Mouse (Mus musculus) forebrain, embryonic 10.5 days (tissue): ENCODE results near the gene Sema6d. TPM values are rescaled to one million over a fixed set of nuclear protein-coding genes. Genes with fewer than 3 reads are reported as not detected.
"Not testable (repeated sequence)": the region's sequence is repeated elsewhere in the genome, so short reads cannot be mapped to it uniquely, and the experiment has no call there.

ENCODE experiments used
- DNase-seq: peaks from one replicate; pipeline ENCODE4 v3.0.0-alpha.2; 2017; ENCODE audit warnings: low spot score; ENCODE audit errors: extremely low spot score
- H3K27ac ChIP-seq: fragments of 300-500 bp; sonication (generic); 2 replicates; pipeline ENCODE4 v1.5.1; 2016; ENCODE audit warnings: mild to moderate bottlenecking
- H3K27me3 ChIP-seq: fragments of 300-500 bp; sonication (generic); 2 replicates; pipeline ENCODE4 v1.6.1; 2016; ENCODE audit warnings: mild to moderate bottlenecking; ENCODE audit not compliant: poor library complexity, severe bottlenecking
- H3K36me3 ChIP-seq: fragments of 300-500 bp; sonication (generic); replicated peaks from 2 replicates; pipeline ENCODE4 v1.6.1; 2016; ENCODE audit warnings: mild to moderate bottlenecking, moderate library complexity
- H3K4me1 ChIP-seq: fragments of 300-500 bp; sonication (generic); 2 replicates; pipeline ENCODE4 v1.6.1; 2016
- H3K4me3 ChIP-seq: fragments of 300-500 bp; sonication (generic); 2 replicates; pipeline ENCODE4 v1.5.1; 2016; ENCODE audit warnings: mild to moderate bottlenecking, moderate library complexity
- H3K9me3 ChIP-seq: fragments of 300-500 bp; sonication (generic); 2 replicates; pipeline ENCODE4 v1.6.1; 2016; ENCODE audit warnings: mild to moderate bottlenecking, moderate library complexity
- WGBS: fragments of 180-500 bp; shearing (Covaris S2); methylation state at CpG from one replicate; pipeline ENCODE4 v1.1.7; 2016; 5-methylcytosine and 5-hydroxymethylcytosine counted together
- polyA plus RNA-seq: library from polyadenylated mRNA; unstranded; fragments of >200 nt; fragmentation: Nextera tagmentation; extraction: Ambion mirVana; gene quantifications from 2 replicates; pipeline ENCODE4 v1.2.1, GENCODE M21; 2016

Sema6d gene
- polyA plus RNA-seq, 1 experiment from 2014 or later, result 4.8 TPM

GRCm38 (mm10) chr2:124324107-124324724 is 234.4 kb downstream of the Sema6d start:
- no peak for DNase-seq
- H3K9me3 ChIP-seq, result no peaks in the 10 kb centered on the region
- 87% methylated on average over 6 of the region's 6 CpGs for WGBS

DNA sequence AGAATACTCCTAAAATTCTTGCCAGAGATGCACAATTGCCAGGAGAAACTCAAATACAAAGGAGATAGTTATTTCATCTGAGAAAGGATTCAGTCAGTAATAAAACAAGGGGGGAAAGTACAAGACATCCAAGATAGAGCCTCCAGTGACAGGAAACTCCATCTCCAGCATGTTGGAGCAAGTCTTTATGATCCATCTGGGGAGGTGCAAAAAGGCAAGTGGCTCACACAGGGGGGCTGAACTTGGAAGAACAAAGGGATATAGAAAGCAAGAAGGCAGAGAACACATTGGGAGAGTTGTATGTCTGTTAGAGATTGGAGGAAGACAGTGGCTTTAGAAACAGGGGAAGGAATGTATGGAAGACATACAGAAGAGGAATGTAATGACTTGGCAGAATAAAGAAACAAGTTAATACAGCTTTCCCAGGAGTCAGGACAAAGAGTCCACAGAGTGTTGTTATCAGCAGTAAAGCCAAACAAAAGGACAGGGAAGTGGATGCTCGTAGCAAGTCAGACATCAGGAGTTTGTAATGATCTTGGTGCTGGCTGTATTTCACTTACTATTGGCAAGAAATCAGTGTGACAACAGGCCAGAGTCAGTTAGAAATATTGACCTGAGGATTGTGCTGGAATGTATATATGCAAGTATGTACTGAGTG is 239.8 kb downstream of the Sema6d start:
- H3K4me1 ChIP-seq, result no peaks in the 10 kb centered on the region
- H3K9me3 ChIP-seq, result no peaks in the 10 kb centered on the region
- no peak overlapping the region for H3K27ac ChIP-seq
- no peaks in the 10 kb centered on the region for H3K36me3 ChIP-seq
- no peak overlapping the region for H3K4me3 ChIP-seq
- DNase-seq, result no peak
- 73% methylated on average over 1 of the region's 1 CpGs for WGBS
- H3K27me3 ChIP-seq, result no peaks in the 10 kb centered on the region

More at GRCm38 (mm10) chr2:124324107-124324724, 234.4 kb downstream of the Sema6d start:
- no peak overlapping the region for H3K4me3 ChIP-seq
- no peaks in the 10 kb centered on the region for H3K36me3 ChIP-seq
- no peaks in the 10 kb centered on the region for H3K27me3 ChIP-seq
- H3K4me1 ChIP-seq, result no peaks in the 10 kb centered on the region
- H3K27ac ChIP-seq, result no peak overlapping the region

- DNase-seq, result no peak
- H3K9me3 ChIP-seq, result no peaks in the 10 kb centered on the region
- WGBS, result 88% methylated on average over 5 of the region's 5 CpGs
- H3K4me1 ChIP-seq, result no peaks in the 10 kb centered on the region
- H3K27ac ChIP-seq, result no peak overlapping the region
- no peak overlapping the region for H3K4me3 ChIP-seq
- H3K36me3 ChIP-seq, result no peaks in the 10 kb centered on the region
- no peaks in the 10 kb centered on the region for H3K27me3 ChIP-seq
Measured at GRCm38 (mm10) chr2:124332890-124333289, 243.1 kb downstream of the Sema6d start.

DNA sequence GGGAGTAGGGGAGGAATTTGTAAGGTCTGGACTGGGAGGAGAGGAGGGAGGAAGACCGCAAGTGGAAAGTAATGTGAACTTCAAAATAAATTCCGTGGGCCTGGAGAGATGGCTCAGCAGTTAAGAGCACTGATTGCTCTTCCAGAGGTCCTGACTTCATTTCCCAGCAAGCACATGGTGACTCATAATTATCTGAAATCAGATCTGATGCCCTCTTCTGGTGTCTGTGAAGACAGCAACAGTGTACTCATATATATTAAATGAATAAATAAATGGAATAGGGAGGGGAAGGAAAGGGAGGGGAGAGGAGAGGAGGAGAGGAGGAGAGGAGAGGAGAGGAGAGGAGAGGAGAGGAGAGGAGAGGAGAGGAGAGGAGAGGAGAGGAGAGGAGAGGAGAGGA is 244.9 kb downstream of the Sema6d start:
- H3K27me3 ChIP-seq, H3K27ac ChIP-seq, H3K9me3 ChIP-seq, H3K4me3 ChIP-seq, H3K36me3 ChIP-seq, H3K4me1 ChIP-seq, DNase-seq: not testable (repeated sequence)
- 97% methylated on average over 2 of the region's 2 CpGs for WGBS

GRCm38 (mm10) chr2:124338296-124338695 is 248.5 kb downstream of the Sema6d start:
- H3K4me3 ChIP-seq, result no peak overlapping the region
- DNase-seq, result no peak
- no peaks in the 10 kb centered on the region for H3K36me3 ChIP-seq
- no peak overlapping the region for H3K27ac ChIP-seq
- WGBS, result 88% methylated on average over 6 of the region's 6 CpGs
- H3K27me3 ChIP-seq, result no peaks in the 10 kb centered on the region
- no peaks in the 10 kb centered on the region for H3K4me1 ChIP-seq
- H3K9me3 ChIP-seq, result no peaks in the 10 kb centered on the region

DNA sequence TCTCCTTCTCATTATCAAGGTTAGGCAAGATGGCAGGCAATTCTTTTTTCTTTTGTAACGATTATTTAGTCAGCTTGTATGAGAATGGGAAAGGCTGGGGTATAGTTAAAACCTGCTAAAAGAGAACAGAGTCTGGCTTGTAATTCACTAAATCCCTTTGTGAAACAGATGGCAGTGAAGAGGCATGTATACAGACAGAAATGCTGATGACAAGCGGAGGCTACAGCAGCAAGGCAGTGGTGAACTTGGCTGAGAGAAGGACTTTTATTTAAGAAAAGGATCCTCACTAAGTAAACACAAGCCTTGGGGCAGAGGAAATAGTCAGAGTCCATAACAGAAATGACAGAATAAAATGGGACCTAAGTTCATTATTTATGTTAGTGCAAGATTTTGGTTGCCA is 264.4 kb downstream of the Sema6d start:
- H3K9me3 ChIP-seq, result no peaks in the 10 kb centered on the region; the same call in 1 of the 2 replicates
- H3K27me3 ChIP-seq, result no peaks in the 10 kb centered on the region
- no peaks in the 10 kb centered on the region for H3K36me3 ChIP-seq
- H3K4me3 ChIP-seq, result no peak overlapping the region
- H3K27ac ChIP-seq, result no peak overlapping the region
- DNase-seq, result no peak
- 89% methylated on average over 2 of the region's 2 CpGs for WGBS
- H3K4me1 ChIP-seq, result no peaks in the 10 kb centered on the region

DNA sequence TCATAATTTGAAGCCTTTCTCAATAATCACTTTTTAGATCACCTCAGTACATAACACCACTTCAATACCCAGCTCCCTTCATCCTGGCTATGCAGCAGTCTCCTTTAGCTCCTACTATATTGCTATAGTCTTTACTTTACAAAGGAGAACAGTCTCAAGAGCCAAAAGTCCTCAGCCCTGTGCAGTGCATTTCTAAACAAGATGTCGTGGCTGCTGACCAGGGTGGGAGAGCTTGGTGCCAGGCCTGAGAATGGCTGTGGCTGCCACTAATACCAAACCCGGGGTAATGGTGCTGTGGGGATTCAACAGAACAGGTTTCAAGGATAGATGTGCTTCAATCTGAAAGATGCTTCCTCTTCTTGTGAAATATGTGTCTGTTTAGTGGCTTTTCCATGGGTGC is 264.9 kb downstream of the Sema6d start:
- H3K9me3 ChIP-seq, result no peaks in the 10 kb centered on the region; the same call in 1 of the 2 replicates
- WGBS, result 92% methylated on average over 2 of the region's 2 CpGs
- H3K4me3 ChIP-seq, result no peak overlapping the region
- no peak for DNase-seq
- H3K27me3 ChIP-seq, result no peaks in the 10 kb centered on the region
- H3K27ac ChIP-seq, result no peak overlapping the region
- no peaks in the 10 kb centered on the region for H3K4me1 ChIP-seq
- no peaks in the 10 kb centered on the region for H3K36me3 ChIP-seq

GRCm38 (mm10) chr2:124369291-124369690 is 279.5 kb downstream of the Sema6d start:
- Histone ChIP-seq H3K36me3 (no peaks in the 10 kb centered on the region), H3K9me3 (no peaks in the 10 kb centered on the region), H3K4me1 (peaks cover 4% of the 10 kb centered on the region), H3K27me3 (no peaks in the 10 kb centered on the region), H3K4me3 (no peak overlapping the region), H3K27ac (no peak overlapping the region)
- WGBS, result 96% methylated on average over 1 of the region's 1 CpGs
- no peak for DNase-seq

DNA sequence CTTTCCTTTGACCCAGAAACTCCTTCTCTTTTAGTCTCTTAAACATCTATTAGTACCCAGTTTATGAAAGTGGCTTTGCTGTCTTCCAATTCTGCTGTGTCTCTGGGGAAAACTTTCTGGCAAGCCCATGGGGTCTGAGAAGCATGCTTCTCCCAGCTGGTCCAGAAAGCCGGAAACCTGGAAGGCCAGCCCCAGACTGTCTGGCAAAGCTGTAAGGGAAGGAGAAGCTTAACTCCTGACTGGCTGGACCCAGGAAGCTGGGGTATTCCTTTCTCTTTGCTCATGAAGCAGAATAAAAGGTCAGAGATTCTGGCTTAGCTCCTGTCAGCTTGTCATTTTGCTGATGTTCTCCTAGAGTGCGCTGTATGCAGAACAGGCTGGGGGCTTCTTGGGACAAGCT is 280.2 kb downstream of the Sema6d start:
- no peak overlapping the region for H3K4me3 ChIP-seq
- no peaks in the 10 kb centered on the region for H3K27me3 ChIP-seq
- peaks cover 4% of the 10 kb centered on the region for H3K4me1 ChIP-seq
- DNase-seq, result no peak
- no peak overlapping the region for H3K27ac ChIP-seq
- no peaks in the 10 kb centered on the region for H3K9me3 ChIP-seq
- H3K36me3 ChIP-seq, result no peaks in the 10 kb centered on the region
- WGBS, result 56% methylated on average over 2 of the region's 2 CpGs

DNA sequence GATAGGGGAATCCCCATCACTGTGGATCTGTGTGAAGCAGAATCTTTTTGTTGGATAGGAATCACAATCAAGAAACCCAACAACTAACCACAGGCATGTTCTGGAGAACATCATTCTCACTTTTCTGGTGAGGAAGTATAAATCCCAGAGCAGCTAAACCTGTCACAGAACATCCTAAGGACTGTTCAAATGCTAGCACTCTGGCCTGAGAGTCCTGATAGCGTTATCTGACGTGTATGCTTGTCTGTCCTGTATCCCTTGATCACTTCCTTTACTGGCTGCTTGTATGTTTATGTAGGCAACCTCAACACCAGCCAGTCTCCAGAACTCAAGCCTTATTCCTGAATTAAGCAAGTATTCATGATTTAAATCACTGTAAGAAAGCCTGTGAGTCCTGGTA is 281.6 kb downstream of the Sema6d start:
- peaks cover 4% of the 10 kb centered on the region for H3K4me1 ChIP-seq
- no peak overlapping the region for H3K4me3 ChIP-seq
- H3K27me3 ChIP-seq, result no peaks in the 10 kb centered on the region
- no peaks in the 10 kb centered on the region for H3K36me3 ChIP-seq
- H3K27ac ChIP-seq, result no peak overlapping the region
- no peak for DNase-seq
- no peaks in the 10 kb centered on the region for H3K9me3 ChIP-seq
- 86% methylated on average over 2 of the region's 2 CpGs for WGBS

GRCm38 (mm10) chr2:124385053-124385452 is 295.3 kb downstream of the Sema6d start:
- WGBS, result 89% methylated on average over 1 of the region's 1 CpGs

DNA sequence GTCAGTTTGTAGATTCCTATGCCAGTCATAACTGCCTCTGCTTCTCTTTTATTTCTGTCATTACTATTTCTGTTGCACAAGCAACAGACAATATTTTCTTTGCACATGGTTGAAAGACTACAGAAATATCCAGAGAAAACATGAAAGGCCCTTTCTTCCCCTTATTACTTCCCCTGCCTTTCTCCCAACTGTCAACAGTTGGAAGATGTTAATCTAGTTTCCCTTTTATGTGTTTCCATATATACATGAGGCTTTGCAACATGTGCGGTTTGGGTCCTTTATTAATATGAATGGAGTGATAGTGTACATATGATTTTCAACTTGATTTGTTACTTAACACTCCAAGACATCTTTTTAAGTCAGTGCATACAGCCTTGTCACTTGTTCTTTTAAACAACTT is 296.0 kb downstream of the Sema6d start:
- no peak overlapping the region for H3K4me3 ChIP-seq
- no peaks in the 10 kb centered on the region for H3K36me3 ChIP-seq
- 96% methylated on average over 1 of the region's 1 CpGs for WGBS
- no peak for DNase-seq
- no peaks in the 10 kb centered on the region for H3K4me1 ChIP-seq
- no peak overlapping the region for H3K27ac ChIP-seq
- H3K27me3 ChIP-seq, result no peaks in the 10 kb centered on the region
- H3K9me3 ChIP-seq, result no peaks in the 10 kb centered on the region

More at GRCm38 (mm10) chr2:124385053-124385452, 295.3 kb downstream of the Sema6d start:
- H3K27ac ChIP-seq, result no peak overlapping the region
- H3K36me3 ChIP-seq, result no peaks in the 10 kb centered on the region
- no peaks in the 10 kb centered on the region for H3K27me3 ChIP-seq
- no peak overlapping the region for H3K4me3 ChIP-seq
- H3K4me1 ChIP-seq, result no peaks in the 10 kb centered on the region
- no peak for DNase-seq
- H3K9me3 ChIP-seq, result no peaks in the 10 kb centered on the region

- no peak overlapping the region for H3K4me3 ChIP-seq
- H3K36me3 ChIP-seq, result no peaks in the 10 kb centered on the region
- no peak for DNase-seq
- no peaks in the 10 kb centered on the region for H3K9me3 ChIP-seq
- 81% methylated on average over 1 of the region's 1 CpGs for WGBS
- H3K27me3 ChIP-seq, result no peaks in the 10 kb centered on the region
- H3K27ac ChIP-seq, result no peak overlapping the region
- H3K4me1 ChIP-seq, result no peaks in the 10 kb centered on the region
Measured at GRCm38 (mm10) chr2:124388269-124388668, 298.5 kb downstream of the Sema6d start.
